Mouse (Mus musculus) splenic B cell, adult 2 months (primary cell): ENCODE results near the gene Sh2d2a.
"Not testable (repeated sequence)": the region's sequence is repeated elsewhere in the genome, so short reads cannot be mapped to it uniquely, and the experiment has no call there.

Experiments
- DNase-seq: peaks from one replicate; pipeline ENCODE4 v3.0.0-alpha.2; 2011; ENCODE audit warnings: low read depth, low spot score
- H3K27me3 ChIP-seq: 2 replicates; pipeline ENCODE4 v1.6.1; 2012; ENCODE audit warnings: mild to moderate bottlenecking, low read length, moderate library complexity, mixed read lengths; ENCODE audit not compliant: control insufficient read depth, poor library complexity, insufficient read depth, severe bottlenecking
- H3K36me3 ChIP-seq: 2 replicates; pipeline ENCODE4 v1.6.1; 2012; ENCODE audit warnings: mild to moderate bottlenecking, low read length, moderate library complexity, mixed read lengths; ENCODE audit not compliant: control insufficient read depth, poor library complexity, insufficient read depth, severe bottlenecking

Sh2d2a gene

DNA sequence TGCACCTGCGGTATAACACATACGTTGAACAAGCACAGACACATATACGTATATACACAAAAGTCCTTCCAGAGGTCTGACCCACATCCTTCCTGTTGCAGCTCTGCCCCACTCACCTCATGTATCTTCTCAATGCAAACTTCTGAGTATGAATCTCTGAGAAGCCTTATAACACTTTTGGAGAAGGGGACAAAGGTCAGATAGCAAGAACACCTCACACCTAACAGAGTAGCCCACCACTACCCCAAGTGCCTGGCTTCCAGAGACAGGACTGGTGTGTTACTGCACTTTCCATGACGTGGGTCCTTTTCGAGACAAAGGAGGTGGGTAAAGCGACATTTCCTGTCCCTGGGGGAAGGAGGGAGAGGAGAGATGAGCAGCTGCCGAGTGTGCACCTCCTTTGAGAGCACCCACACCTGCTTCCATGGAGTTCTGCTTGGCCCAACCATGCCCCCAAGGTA lies at the start of gene Sh2d2a:
Gene Sh2d2a (plus strand): TSS at position 106 of the 461 bp plus-strand sequence.
- DNase-seq = peak; percentile 88
- Histone ChIP-seq H3K27me3 (no peaks in the 10 kb centered on the region), H3K36me3 (no peaks in the 10 kb centered on the region; the same call in 1 of the 2 replicates)

DNA sequence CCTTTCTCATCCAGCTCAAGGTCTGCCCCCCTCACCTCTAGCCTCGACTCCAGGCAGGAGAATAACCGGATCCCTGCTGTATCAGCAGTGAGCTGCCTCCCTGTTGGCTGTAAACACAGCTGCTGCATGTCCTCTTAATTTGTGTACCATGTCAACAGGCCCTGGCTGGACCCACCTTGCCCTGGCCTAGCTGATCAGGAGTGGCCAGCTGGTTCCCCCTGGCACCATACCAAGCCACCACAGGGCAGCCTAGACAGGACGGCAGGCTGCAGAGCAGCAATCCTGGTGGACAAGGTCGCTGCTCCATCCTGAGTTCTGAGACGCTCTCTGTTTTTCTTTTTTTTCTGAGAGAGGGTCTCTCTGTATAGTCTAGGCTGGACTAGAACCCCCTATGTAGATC lies 44.9 kb upstream of the Sh2d2a start:
- H3K36me3 ChIP-seq = no peaks in the 10 kb centered on the region
- DNase-seq = no peak
- no peaks in the 10 kb centered on the region for H3K27me3 ChIP-seq

DNA sequence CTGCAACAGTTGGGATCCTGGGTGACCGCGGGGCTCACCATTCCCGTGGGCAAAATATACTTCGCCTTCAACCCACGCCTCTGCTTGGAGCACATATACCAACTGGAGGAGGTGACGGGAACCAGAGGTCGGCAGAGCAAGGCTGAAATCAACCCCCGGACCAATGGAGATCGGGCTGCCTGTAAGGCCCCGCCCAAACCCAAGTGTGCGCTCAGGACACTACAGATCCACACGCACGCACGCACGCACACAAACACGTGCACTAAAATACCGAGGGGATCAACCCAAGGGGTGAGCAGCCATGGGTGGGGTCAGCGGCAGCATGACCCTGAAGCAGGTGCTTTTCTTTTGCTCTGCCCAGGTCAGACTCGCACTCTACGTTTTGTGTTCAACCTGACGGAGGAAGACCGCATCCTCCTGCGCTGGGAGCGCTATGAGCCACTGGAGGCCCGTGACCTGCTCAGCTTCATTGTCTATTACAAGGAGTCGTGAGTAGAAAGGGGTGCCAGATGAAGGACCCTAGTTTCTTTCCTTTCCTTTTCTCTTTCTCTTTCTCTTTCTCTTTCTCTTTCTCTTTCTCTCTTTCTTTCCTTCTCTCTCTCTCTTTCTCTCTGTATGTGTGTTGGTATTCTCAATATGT lies 42.4 kb upstream of the Sh2d2a start:
- peak; percentile 41 for DNase-seq
- no peaks in the 10 kb centered on the region for H3K27me3 ChIP-seq

DNA sequence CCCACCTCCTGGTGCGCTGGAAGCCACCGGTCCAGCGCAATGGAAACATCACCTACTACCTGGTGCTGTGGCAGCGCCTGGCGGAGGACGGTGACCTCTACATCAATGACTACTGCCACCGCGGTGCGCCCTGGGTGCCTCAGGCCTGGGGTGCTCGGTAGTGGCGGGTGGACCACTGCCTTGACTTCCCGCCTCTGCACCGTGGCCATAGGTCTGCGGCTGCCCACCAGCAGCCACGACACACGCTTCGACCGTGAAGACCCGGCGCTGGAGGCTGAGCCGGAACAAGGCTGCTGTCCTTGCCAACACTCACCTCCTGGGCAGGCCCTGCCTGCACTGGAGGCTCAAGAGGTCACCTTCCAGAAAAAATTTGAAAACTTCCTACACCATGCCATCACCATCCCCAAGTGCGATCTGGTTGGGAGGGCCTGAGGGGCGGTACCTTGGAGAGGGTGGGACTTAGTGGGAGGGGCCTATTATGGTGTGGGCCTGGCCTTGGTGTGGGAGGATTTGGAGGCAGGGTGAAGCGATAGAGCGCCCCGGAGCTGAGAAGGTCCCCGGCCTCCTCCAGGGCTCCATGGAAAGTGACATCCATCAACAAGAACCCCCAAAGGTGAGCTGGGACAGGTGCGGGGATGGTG lies 37.1 kb upstream of the Sh2d2a start:
- DNase-seq = no peak
- Histone ChIP-seq H3K36me3 (no peaks in the 10 kb centered on the region), H3K27me3 (no peaks in the 10 kb centered on the region)

More for the DNA sequence above, 42.4 kb upstream of the Sh2d2a start:
- no peaks in the 10 kb centered on the region for H3K36me3 ChIP-seq

DNA sequence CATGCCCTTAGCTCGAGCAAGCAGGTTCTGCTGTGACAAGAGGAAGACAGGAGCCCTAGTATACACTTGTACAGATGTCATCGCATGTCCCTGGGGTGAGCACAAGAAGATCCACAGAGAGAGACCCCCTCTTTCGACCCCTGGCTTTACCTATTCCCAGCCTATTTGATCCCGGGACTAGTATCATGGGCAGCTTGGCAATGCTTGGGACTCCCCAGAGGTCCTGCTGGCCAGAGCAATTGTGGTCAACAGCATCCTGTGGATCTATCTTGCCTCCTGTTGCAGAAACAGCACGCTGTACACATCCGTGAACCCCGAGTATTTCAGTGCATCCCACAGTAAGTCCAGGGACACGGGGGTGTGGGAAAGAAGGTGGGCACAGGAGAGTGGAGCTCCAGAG lies 35.3 kb upstream of the Sh2d2a start:
- no peak for DNase-seq
- Histone ChIP-seq H3K27me3 (no peaks in the 10 kb centered on the region), H3K36me3 (no peaks in the 10 kb centered on the region)

DNA sequence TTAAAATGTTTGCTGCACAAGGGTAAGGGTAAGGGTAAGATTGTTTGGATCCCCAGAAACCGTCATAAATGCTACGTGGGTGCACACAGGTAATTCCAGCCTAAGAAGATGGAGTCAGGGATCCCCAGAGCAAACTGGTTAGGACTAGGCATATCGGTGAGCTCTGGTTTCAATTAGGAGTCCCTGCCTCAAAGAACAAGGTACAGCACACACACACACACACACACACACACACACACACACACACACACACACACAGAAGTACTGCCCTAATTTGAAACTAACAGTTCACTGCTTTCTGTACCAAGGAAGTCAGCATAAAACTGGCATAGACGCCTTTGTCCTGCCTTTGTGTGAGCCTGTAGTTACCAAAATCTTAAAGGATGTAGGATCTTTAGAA lies 34.1 kb upstream of the Sh2d2a start:
- DNase-seq = no peak
- Histone ChIP-seq H3K27me3 (no peaks in the 10 kb centered on the region), H3K36me3 (no peaks in the 10 kb centered on the region)

DNA sequence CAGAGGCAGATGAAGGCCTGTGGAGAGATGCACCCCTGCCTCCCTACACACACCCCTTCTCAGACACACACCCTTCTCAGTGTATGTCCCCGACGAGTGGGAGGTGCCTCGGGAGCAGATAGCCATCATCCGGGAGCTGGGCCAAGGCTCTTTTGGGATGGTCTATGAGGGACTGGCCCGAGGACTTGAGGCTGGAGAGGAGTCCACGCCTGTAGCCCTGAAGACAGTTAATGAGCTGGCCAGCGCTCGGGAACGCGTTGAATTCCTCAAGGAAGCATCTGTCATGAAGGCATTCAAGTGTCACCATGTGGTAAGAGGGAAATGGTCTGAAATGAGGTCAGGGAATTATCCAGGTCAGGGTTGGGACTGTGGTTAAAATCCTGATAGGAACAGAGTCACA lies 33.7 kb upstream of the Sh2d2a start:
- no peak for DNase-seq
- Histone ChIP-seq H3K27me3 (no peaks in the 10 kb centered on the region), H3K36me3 (no peaks in the 10 kb centered on the region)

DNA sequence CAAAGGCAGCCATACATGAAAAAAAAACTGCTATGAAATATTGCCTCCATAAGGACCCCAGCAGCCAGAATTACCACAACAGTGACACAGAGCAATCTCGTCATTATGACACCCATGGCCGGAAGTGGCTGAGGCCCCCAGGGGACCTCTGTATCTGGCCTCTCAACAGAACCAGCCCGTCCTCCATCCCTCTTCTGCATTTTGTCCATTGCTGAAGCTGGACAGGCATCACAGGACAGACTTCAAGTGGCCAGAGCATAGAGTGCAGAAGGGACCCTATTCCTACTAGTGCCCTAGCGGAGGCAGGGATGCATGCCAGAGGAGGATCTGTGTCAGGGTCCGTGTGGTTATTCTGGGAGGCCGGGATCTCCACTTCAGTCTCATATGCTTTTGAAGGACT lies 30.4 kb upstream of the Sh2d2a start:
- no peak for DNase-seq

DNA sequence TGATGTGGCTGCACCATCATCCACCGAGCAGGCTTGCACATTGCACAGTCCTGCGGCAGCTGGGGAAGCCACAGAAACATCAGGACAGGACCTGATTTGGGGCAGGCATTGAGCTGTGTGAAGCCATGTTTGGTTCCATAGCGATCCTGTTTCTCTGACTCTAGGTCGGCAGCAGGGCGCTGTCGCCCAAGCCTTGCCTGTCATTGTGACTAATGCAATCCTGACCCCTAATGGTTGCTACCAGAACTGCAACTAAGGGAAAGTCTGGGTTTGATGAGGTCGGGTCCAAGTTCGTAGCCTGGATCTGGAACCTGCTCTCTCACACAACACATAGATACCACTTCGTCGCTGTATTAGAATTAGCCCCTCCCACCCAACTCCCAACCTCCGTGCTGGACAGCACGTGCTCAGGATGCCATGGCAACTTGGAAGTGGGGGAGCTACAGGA lies 29.9 kb upstream of the Sh2d2a start:
- H3K36me3 ChIP-seq = no peaks in the 10 kb centered on the region
- peak; percentile 88 for DNase-seq
- no peaks in the 10 kb centered on the region for H3K27me3 ChIP-seq

More for the DNA sequence above, 30.4 kb upstream of the Sh2d2a start:
- H3K27me3 ChIP-seq = no peaks in the 10 kb centered on the region
- H3K36me3 ChIP-seq = no peaks in the 10 kb centered on the region

DNA sequence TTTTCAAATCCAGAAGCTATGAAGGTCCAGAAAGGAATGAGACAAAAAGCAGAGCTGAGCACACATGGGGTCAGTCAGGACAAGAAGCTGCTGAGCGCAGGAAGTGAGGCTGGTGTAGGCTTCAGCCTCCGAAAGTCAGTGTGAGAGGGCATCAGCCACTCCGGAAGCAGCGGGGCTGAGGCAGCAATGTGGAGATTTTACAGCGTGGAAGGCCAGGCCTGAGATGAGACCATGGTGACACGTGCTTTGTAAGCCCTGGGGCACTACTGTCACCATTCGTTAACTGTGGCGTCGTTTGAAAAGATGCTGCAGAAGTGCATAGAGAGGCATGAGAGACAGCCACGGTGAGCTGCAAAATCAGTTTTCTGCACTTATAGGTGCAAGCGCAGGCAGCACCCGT lies 28.3 kb upstream of the Sh2d2a start:
- Histone ChIP-seq H3K36me3 (no peaks in the 10 kb centered on the region), H3K27me3 (no peaks in the 10 kb centered on the region)
- no peak for DNase-seq

DNA sequence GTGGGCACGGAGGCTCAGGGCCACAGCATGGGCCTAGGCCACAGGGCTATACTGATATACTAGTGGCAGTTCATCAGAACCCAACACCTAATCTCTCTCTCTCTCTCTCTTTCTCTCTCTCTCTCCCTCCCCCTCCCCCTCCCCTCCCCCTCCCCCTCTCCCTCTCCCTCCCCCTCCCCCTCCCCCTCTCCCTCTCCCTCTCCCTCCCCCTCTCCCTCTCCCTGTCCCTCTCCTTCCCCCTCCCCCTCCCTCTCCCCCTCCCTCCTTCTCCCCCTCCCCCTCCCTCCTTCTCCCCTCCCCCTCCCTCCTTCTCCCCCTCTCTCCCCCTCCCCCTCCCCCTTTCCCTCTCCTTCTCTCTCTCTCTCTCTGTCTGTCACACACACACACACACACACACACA lies 22.3 kb upstream of the Sh2d2a start, which contains the start of gene Pear1:
Gene Pear1 (minus strand): TSS at position 101 of the 400 bp plus-strand sequence.
- not testable (repeated sequence) for H3K27me3 ChIP-seq, DNase-seq, H3K36me3 ChIP-seq

DNA sequence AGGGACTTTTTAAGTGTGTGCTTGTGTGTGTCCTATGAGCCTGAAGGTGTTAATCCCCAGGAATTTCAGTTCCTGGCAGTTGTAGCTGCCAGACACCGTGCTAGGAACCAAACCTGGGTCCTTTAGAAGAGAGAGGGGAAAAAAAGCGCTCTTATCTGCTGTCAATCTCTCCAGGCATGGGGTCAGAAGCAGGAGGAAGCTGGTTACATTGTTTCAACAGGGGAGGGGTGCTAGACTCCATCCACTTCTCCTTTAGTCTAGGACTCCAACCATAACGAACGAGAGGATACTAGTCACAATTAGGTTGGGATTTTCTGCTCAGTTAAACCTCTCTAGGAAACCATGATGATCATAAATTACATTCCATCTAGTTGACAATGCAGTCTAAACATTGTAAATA lies 18.1 kb upstream of the Sh2d2a start:
- H3K36me3 ChIP-seq = no peaks in the 10 kb centered on the region
- no peaks in the 10 kb centered on the region for H3K27me3 ChIP-seq
- no peak for DNase-seq

DNA sequence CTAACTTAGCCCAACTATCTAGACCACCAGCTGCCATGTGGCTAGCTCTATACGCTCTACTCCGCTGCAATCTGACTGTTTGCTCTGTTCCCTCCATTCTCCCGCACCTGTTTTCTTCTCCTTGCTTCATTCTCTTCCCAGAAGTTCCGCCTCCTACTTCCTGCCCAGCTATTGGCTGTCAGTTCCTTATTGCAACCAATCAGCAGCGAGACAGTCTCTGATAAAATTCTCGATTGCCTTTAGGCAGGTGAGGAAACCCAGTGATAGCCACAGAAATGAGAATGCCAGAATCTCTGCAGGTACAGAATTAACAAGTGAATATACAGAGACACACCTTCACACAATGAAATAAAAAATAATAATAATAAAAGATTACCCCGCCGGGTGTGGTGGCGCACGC lies 17.5 kb upstream of the Sh2d2a start:
- no peak for DNase-seq
- H3K36me3 ChIP-seq = no peaks in the 10 kb centered on the region
- H3K27me3 ChIP-seq = no peaks in the 10 kb centered on the region

DNA sequence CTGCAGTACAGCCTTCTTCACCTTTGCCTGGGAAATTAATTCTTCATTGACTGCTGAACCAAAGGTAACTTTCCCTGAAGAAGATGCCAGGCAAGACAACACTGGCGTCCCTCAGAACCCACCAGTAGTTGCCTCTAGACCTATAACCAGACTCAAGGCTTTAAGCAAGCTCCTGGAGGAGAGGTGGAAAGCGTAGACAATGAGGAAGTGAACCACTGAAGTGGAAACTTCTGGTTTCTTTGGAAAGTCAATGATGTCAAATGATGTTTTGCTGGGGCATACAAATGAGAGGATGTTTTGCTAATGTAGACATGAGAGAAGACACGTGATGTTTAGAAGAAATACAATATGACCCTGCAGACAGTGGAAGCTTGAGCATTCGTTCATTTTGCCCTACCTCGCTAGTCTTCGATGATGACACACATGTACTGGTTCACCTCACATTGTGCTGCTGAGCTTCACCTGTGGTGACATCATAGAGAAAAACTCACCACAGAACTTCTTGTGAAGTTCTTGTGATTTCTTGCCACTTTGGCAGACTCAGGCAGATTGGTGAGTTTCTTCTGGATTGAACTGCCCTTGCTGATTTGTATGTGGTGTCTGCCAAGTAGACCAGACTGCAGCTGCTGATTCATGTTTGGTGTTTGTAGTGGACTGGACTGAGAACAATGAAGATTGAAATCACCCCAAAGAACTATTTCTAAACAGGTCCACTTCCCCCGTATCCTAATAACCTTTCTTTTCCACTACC lies 14.3 kb upstream of the Sh2d2a start:
- peak; percentile 35 for DNase-seq
- H3K27me3 ChIP-seq = no peaks in the 10 kb centered on the region
- H3K36me3 ChIP-seq = no peaks in the 10 kb centered on the region

DNA sequence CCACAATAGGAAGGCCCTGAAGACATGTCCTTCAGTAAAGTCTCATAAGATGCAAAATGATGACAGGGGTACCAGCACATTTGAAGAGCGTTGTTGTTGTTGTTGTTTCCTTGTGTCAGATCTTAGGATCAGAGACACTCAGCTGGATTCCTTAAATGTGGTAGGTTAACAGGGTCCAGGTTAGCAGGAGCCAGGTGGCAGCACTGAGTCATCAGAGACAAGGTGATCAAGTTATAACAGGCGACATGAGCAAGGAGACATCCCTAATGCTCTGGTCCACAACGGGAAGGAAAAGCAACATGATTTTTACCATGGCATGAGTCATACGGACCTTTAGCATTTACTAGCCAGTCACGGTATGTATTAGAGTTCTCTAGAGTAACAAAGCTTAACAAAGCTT lies 13.1 kb upstream of the Sh2d2a start:
- no peaks in the 10 kb centered on the region for H3K27me3 ChIP-seq
- DNase-seq = peak; percentile 54
- no peaks in the 10 kb centered on the region for H3K36me3 ChIP-seq
